Mouse (Mus musculus) cerebellum, adult 9-10 months (tissue): ENCODE data around the gene Hspa8.
"Not testable (repeated sequence)": the region's sequence is repeated elsewhere in the genome, so short reads cannot be mapped to it uniquely, and the experiment has no call there.

ENCODE experiments used
- DNase-seq: peaks from one replicate; pipeline ENCODE4 v3.0.0; 2022

Hspa8 gene

DNA sequence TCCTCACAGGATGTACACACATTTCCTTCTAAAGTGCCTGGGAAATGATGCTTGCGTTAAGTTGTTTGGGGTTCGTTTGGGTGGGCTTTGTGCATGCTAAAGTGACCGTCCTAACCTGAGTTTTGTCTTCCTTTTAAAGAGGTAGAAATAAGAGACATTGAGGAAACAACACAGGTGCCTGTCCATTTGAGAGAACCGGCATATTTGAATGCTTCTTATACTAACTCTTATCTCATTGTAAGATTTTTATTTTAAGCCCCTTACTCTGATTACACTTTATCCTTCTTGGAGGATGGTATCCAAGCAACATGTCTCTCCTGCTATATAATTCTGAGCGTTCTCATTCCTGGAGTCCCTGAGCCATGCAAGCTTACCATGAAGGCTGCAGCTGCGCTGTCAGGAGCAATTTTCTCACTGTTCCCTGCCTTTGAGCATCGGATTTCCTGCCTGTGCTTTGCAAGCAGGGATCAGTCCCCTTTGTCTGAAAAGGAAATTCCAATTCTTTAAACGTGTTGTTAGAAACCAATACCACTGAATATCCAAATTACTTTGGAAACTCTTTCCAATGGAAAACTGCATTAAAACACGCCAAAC lies 16.3 kb upstream of the Hspa8 start:
- DNase-seq: no peak

DNA sequence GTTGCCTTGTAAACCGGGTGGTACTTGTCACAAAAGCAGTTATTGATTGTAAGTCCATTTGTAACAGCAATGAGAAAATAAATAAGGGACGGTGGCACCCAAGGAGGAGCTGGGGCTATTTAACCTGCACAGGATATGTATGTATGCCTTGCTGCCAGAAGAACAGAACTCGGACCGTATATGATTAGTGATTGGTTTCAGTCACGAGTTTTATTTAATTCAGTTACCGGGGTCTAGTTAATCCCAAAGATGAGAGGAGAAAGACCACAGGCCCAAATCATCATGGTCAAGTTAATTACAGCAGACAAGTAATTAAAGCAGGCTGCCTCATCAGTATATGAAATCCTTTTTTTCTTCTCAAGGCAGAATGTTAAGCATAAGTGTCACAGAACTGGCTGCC lies 15.3 kb upstream of the Hspa8 start:
- no peak for DNase-seq

DNA sequence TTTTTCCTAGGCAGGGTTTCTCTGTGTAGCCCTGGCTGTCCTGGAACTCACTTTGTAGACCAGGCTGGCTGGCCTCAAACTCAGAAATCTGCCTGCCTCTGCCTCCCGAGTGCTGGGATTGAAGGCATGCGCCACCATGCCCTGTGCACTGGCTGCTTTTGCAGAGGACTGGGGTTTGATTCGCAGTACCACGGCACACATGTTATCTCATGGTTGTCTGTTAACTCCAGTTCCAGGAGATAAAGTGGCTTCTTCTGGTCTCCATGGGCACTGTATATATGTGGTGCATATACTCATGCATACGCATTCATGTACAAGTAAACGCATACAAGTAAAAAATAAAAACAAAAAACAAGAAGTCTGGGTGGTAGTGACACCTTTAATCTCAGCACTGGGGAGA lies 14.0 kb upstream of the Hspa8 start:
- DNase-seq: not testable (repeated sequence)

DNA sequence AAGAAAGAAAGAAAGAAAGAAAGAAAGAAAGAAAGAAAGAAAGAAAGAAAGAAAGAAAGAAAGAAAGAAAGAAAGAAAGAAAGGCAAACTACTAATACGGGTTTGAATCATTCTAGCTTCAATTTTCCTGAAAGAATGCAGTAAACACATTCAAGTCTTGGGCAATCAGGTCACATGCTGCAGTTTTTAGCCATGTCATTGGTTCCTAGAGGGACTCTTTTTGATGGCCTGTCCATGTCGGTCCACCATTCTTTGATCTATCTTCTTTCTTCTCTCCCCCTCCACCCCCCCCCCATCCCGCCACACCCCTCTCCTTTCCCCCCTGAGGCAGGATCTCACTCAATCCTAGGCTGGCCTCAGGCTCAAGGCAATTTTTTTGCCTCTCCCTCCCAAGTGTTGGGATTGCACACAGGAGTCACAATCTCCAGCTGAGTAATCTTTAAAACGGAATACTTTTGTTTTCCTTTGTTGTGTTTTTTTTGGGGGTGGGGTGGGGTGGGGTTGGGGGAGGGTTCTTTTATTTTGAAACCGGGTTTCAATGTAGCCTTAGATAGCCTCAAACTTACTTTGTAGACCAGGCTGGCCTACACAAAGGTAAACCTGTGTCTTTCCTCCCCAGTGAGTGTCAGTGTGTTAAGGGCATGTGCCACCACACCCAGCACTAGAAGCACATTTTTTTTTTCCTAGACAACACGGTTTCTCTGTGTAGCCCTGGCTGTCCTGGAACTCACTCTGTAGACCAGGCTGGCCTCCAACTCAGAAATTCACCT lies 8.7 kb upstream of the Hspa8 start:
- no peak for DNase-seq

DNA sequence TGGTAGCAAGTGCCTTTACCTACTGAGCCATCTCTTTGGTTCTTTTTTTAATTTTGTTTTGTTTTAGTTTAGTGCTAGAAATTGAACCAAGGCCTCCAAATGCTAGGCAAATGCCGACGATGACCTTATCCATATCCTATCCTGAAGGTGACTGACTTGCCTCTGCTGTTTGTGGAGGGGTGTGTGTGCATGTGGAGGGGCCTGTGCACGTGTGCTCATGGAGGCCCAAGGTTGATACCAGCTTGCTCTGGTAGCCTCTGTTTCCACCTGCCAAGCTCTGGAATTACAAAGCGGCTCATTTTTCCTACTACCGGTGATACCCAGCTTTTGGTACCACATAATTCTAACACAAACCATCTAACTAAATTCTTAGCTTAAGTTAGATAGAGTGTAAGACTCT lies 7.2 kb upstream of the Hspa8 start:
- no peak for DNase-seq

DNA sequence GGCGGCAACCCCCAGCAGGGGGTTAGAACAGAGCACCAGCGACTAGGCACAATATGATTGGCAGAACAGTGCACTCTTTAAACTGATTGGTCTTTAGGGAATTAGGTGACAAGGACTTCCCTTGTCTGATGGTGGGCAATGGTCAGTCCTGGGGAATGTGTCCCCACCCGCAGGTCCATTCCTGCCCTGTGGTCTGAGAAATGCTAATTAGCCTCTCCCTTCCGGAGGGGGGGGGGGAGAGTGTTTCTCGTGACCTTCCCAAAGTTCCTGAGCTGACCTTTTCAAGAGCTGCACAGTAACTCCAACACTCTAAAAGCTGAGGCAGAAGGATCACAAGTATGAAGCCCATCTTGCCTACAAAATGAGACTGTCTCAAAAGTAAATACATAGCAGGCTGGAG lies 6.5 kb upstream of the Hspa8 start:
- DNase-seq: no peak

DNA sequence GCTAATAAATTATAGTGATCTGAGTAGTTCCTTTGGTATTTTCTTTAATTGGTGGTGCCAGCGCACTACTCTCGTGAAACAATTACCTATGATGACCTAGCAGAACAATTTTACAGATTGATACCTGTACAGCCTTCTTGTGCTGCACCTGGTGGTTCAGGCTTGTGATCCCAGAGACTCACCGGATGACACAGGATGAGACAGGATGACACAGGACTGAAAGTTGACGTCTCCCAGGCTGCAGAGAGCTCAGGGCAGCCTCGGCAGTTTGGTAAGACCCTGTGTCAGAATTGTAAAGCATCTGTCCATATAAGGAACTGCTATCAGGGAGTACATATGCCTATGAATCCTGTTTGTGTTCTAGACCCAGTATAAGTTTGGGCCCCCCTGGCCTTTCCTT lies 5.9 kb upstream of the Hspa8 start:
- no peak for DNase-seq

DNA sequence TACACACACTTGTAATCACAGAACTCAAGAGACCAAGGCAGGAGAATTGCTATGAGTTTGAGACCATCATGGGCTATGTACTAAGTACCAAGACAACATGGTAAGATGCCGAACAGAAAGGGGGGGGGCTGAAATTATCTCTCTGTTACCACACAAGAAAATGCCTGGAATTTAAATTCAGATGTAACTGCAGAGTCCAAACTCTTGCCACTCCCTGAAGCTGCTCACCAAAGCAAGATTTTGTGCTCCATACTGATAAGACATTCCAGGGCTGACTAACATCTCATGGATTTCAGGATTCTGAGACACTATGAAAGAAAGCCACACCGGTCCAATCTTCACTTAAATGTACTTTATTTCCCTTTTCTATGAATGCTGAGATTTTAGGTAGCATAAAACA lies 5.2 kb upstream of the Hspa8 start:
- DNase-seq: no peak

DNA sequence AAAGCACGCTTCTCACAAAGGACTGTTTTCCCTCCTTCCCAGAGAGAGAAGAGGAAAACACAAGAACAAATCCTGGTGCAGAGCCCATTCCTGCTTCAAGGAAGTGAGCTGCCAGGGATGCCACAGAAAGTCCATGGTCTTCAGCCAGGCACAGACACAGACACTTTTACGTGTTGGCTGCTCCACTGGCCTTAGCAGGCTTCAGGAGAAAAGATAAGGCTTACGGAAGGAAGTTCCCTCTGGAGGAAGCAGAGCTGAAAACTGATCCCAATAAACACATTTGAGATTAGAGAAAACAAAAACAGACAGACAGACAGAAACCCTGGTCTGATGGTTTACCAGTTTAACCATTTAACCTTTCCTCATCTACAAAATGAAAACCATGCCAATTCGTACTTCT lies 4.7 kb upstream of the Hspa8 start:
- DNase-seq: no peak

DNA sequence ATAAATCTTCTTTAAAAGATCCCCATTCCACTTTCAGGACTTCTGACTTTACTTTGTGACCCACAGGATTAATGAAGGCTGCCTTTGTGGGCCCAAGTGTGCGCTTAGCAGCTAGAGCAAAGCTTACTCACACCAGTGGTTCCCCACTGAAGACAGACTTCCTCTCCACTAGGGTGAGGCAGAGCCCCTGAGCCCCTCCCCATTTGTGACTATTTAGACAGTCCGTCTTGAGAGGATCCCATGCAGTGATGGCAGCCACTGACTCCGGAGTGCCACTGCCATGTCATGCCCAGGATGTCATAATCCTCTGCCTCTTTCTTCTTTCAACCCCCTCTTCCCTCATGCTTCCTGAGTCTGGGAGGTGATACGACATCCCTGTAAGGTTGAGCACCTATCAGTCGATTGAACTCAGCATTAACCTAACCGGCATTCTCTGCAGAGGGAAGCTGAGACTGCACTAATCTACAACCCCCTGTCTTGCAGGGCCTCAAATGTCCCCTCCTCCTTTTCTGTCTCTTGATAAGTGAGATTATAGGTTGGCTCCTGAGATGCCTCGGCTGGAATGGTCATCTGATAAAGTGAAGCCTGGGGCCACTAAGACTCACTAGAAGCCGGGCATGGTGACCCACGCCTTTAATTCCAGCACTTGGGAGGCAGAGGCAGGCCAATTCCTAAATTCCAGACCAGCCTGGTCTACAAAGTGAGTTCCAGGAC lies 2.4 kb upstream of the Hspa8 start:
- DNase-seq: peak; percentile 52

DNA sequence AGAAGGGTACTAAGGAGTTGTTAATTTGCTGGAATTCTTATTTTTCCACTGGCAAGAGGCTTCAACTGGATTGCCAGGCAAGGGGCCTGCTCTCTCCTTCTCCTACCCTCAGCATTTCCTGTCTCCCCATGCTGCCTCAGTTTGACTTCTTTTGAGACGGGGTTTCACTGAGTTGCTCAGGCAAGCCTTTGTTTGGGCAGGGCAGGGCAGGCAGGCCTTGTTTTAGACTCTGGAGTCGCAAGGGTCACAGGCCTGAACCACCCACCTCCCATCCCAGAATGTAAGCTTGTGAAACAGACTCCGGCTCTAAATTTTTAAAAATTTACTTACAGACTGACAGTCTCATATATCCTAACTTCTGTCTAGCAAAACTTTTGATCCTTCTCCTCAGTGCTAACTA lies 1.7 kb upstream of the Hspa8 start:
- no peak for DNase-seq

DNA sequence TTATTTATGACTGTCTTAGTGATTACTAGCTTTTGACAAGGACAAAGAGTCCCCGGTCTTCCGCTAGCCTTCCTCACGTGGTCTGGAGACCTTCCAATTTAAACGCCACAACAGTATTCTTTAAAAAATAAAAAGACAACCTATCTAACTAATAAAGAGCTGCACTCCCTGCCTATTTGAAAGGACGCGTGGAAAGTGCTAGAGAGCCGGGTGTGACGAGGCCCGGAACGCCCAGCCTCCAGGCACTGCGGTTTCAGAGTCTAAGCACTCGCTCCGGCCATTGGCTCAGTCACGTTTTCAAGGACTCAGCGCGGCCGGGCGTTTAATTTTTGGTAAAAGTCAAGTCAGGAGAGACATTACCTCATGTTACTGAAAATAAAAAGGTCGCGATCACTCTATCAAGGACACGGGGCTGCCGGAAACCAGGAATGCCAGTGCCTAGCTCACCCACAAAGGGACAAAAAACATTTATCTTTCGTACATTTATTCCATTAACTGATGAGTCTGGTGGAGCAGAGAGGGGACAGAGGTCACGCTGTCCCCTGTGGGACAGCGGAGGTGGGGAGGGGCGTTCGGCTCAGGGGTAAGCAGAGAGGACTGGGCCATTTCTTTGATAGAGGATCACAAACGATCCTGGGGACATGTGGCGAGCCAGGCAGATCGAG lies 815 bp upstream of the Hspa8 start:
- peak; percentile 87 for DNase-seq

DNA sequence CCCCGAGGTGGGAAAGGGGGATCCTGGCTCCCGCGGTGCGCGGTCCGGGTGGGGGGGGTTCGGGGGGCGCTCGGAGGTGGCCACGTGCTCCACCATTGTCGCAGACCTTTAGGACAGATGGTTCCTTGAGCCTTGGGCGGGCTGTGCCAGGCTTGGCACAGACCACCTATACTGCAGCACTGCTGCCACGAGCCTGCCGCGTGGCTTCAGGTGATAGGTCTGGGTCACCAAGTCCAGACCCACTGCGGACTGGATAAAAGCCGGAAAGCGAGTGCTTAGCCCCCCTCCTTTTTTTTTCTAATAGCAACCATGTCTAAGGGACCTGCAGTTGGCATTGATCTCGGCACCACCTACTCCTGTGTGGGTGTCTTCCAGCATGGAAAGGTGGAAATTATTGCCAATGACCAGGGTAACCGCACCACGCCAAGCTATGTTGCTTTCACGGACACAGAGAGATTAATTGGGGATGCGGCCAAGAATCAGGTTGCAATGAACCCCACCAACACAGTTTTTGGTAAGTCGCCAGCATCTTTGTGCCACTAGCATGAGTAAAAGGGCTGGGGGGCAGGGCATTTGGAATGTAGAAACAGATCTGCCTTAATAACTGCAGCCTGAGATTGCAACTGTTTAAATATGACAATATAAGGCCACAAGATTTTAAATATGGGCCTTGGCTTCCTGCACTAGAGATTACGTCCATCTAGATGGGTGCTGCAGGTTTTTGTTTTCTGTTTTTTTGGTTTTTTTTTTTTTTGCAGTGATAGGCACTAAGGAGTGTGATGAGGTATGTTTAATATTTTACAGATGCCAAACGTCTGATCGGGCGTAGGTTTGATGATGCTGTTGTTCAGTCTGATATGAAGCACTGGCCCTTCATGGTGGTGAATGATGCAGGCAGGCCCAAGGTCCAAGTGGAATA lies 1.1 kb downstream of the Hspa8 start:
- DNase-seq: peak; percentile 86

DNA sequence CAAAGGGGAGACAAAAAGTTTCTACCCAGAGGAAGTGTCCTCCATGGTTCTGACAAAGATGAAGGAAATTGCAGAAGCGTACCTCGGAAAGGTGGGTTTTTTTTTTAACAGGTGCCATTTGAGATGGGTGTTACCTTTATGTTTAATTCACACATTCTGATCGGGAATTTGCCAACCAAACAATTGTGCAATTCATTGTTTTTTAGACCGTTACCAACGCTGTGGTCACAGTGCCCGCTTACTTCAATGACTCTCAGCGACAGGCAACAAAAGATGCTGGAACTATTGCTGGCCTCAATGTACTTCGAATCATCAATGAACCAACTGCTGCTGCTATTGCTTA lies 1.7 kb downstream of the Hspa8 start:
- peak; percentile 45 for DNase-seq

DNA sequence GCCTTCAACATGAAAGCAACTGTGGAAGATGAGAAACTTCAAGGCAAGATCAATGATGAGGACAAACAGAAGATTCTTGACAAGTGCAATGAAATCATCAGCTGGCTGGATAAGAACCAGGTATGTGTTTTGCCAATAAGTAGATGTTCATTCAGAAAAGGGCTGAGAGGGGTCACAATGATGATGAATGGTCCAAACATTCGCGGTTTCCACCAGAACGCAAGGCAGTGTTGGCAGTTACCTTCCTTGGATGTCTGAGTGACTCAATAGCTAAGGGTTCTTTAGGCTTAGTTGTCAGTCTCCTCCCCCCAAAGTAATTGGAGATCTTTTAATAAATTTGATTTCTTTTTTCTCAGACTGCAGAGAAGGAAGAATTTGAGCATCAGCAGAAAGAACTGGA lies 3.8 kb downstream of the Hspa8 start:
- not testable (repeated sequence) for DNase-seq

DNA sequence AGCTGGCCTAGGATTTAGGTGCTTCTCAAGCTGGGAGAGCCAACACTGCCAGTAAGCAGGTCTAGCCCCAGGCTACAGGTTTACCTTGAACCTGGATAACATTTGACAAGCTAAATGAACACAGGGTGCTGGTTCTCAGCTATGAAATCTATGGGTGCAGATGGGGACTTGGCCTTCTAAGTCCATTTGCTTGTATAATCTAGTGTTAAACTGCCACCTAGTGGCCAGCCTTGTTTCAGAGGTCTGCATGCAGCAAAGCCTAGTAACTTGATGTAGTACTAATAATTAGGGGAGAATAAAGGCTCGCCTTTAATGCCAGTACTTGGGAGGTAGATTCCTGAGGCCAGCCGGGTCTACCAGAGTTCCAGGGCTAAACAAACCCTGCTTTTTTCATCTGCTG lies 4.5 kb downstream of the Hspa8 start:
- DNase-seq: peak; percentile 90

DNA sequence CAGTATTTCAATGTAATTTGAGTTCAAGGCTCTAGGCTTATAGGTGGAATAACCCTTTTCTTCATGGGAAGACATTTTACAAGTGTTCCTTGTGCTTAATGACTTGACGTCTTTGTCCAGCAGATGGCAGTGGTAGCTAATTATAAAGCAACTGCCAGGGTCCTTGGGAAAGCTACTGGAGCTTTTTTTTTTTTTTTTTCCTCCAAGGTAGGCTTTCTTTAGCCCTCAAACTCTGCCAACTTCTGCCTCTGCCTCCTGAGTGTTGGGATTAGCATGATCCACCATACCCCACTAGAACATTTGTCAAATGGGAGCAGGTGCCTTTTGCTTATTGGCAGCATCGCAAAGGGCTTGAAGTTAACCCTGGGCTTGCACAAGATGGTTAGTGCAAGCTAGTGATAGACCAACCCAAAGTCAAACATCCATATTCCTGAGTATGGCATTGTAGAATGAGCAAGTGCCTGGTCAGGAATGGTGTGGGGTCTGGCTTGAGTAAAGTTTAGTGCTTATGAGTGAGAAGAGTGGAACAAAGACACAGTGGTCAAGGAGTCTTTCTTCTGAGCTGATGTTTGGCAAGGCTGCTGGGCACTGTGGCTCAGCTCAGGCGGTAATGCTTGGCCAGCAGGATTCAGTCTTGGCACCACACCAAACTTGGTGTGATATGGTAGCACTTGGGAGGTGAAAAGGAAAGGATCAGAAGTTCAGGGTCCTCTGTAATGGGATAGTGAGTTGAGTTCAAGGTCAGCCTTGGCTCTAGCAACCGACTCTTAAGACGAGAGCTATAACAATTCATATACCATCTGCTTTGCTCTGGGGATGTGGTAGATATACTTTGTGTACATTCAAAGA lies 5.9 kb downstream of the Hspa8 start:
- DNase-seq: peak; percentile 64

DNA sequence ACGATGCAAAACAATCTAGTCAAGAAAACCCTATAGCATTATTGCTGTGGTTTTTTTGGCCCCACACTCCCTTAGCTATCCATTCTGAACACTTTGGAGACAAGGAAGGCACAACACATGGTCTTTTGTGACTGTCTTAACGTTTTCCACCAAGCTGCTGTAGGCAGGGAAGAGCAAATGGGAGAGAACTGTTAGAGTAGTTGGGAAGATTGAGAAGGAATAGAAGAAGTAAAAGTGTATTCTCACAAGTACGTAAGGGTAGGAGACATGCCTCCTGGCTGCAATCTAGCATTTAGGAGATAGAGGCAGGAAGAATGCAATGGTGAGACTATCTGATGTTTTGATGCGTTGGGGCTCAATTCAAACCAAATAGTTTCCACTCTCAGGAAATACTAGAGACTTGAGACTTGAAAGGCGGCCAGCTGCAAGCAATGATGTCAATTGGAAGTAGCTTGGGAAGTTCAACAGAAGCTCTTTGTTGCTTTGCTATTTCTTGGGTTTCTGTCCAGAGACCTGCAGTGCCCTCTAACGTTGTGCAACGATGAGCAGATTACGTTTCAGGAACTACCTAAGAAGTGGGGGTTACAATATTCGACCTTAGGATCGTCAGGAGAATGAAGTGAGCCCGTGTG lies 6.6 kb downstream of the Hspa8 start:
- DNase-seq: peak; percentile 38

DNA sequence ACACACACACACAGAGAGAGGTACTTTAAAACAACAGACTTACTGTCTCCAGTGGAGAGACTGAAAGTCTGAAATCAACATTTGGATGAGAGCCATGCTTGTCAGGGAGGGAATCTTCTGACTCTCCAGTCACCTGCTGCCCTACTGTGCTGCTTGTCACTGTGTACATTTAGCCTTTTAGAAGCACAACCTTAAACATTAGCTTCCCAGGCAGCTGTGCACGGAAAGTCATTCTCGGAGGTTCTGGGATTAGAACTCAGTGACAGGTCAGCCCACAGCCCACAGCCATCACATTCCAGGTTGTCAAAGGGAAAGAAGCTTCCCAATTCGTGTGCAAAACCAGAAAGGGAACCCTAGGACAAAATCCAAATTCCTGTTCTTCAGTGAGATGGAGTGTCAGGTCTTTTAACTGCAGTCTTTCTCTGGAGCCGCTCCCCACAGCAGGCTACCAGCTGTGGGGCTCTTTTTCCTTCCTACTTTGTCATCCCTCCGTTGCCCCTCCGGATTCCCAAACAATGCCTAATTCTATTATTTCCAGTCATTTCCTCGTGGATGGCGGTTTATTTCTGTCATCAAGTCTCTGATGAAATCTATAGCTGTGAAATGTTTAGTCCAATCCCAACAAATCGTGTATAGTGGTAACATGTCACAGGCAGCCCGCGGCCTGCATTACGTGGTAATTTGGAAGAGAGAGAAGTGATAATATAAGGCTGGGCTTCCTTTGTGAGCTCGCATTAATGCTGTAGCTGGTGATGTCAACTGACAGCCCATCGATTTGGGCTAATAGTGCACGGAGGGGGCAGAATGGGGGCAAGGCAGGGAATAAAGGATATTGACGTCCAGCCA lies 7.5 kb downstream of the Hspa8 start:
- peak; percentile 42 for DNase-seq

DNA sequence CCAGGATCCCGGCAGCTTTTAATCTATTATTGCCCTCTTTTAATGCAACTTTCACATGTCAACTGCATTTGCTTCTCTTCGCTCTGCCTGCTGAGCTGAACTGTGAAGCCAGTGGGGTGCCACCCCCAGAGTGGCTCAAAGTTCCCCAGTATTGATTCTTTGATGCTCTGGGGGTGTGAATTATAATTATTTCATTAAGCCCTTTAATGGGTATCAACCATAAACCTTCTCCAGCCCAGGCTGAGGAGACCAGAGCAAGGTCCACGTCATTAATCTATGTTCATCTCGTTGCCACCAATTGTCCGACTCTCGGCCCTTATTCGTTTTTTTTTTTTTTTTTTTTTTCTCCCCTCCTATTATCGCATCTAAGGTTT lies 8.1 kb downstream of the Hspa8 start:
- DNase-seq: no peak
